In genomic region chr13:65111961-65112360, GRCm38 (mm10) we compare ENCODE assay signal across 8 mouse cellular contexts. TPM values are rescaled to one million over a fixed set of nuclear protein-coding genes. Genes with fewer than 3 reads are reported as not detected.
A peak's percentile ranks its signal among the peaks of the same experiment; 100 is the strongest.
DNase-seq lines count a peak whose midpoint lies in the region; ATAC-seq and TF ChIP-seq lines count a peak whose summit lies in the region.

No protein-coding gene starts in this region.

- no peak for TF ChIP-seq POLR2A in testis, adult 2 months (IDR thresholded peaks at IDR 0.05; ENCODE audit: control insufficient read depth, low read depth, low read length)

- ATAC-seq in erythroid progenitor cell, adult 5-6 weeks (replicated peaks; ENCODE audit: low FRiP score, poor library complexity, severe bottlenecking) = peak; percentile 70
- ATAC-seq in hindbrain, embryonic 14.5 days (ENCODE audit: low FRiP score) = no peak
- ATAC-seq in midbrain, postnatal 0 days (ENCODE audit: low FRiP score) = no peak

- H3K27ac ChIP-seq in testis, adult 2 months (ENCODE audit: control insufficient read depth, insufficient read depth, low read depth, low read length) = peak overlapping the region; percentile 70; the same call in 1 of the 2 replicates
- H3K27ac ChIP-seq in hindbrain, embryonic 14.5 days = peak overlapping the region; percentile 82
- peak overlapping the region; percentile 64 for H3K27ac ChIP-seq in midbrain, postnatal 0 days (ENCODE audit: low read depth, low read length)

- no peaks in the 10 kb centered on the region for H3K27me3 ChIP-seq in testis, adult 2 months (ENCODE audit: control insufficient read depth, insufficient read depth, low read length)
- no peaks in the 10 kb centered on the region for H3K27me3 ChIP-seq in hindbrain, embryonic 14.5 days (ENCODE audit: control insufficient read depth, insufficient read depth, low read length)
- no peaks in the 10 kb centered on the region for H3K27me3 ChIP-seq in midbrain, postnatal 0 days (ENCODE audit: insufficient read depth, low read length)

- H3K4me2 ChIP-seq in hindbrain, embryonic 14.5 days (replicated peaks) = peak overlapping the region; percentile 94
- H3K4me2 ChIP-seq in midbrain, postnatal 0 days (ENCODE audit: low read depth, low read length, poor library complexity, severe bottlenecking) = peak overlapping the region; percentile 86

- H3K4me1 ChIP-seq in testis, adult 2 months (ENCODE audit: control insufficient read depth, insufficient read depth, low read length) = peaks cover 2% of the 10 kb centered on the region; the same call in 1 of the 2 replicates
- H3K4me1 ChIP-seq in hindbrain, embryonic 14.5 days (replicated peaks; ENCODE audit: control insufficient read depth, insufficient read depth, low read length) = peaks cover 19% of the 10 kb centered on the region
- H3K4me1 ChIP-seq in midbrain, postnatal 0 days (ENCODE audit: insufficient read depth, low read length) = peaks cover 3% of the 10 kb centered on the region; the same call in 1 of the 2 replicates

- no peaks in the 10 kb centered on the region for H3K36me3 ChIP-seq in testis, adult 2 months (ENCODE audit: control insufficient read depth, insufficient read depth, low read length)
- H3K36me3 ChIP-seq in hindbrain, embryonic 14.5 days (replicated peaks; ENCODE audit: control insufficient read depth, insufficient read depth) = no peaks in the 10 kb centered on the region
- no peaks in the 10 kb centered on the region for H3K36me3 ChIP-seq in midbrain, postnatal 0 days (ENCODE audit: insufficient read depth, low read length)

- no peak for DNase-seq in testis, postnatal 14 days (ENCODE audit: low spot score)
- DNase-seq in hindbrain, embryonic 14.5 days (ENCODE audit: low spot score) = no peak
- DNase-seq in liver = peak; percentile 46
- peak; percentile 0 for DNase-seq in midbrain, postnatal 0 days (ENCODE audit: low spot score)
- no peak for DNase-seq in ovary, postnatal 36 days (ENCODE audit: low spot score)
- DNase-seq in gastrocnemius, adult 8-10 months (ENCODE audit: low spot score in 2 of 2) = no peak

- peaks cover 6% of the 10 kb centered on the region; the same call in 1 of the 2 replicates for H3K9me3 ChIP-seq in hindbrain, embryonic 14.5 days (ENCODE audit: control insufficient read depth, low read length)
- no peaks in the 10 kb centered on the region for H3K9me3 ChIP-seq in midbrain, postnatal 0 days (ENCODE audit: low read length)

- 3% methylated on average over 5 of the region's 5 CpGs for WGBS in hindbrain, embryonic 14.5 days
- 1% methylated on average over 5 of the region's 5 CpGs for WGBS in midbrain, postnatal 0 days

- H3K4me3 ChIP-seq in testis, adult 2 months (ENCODE audit: control insufficient read depth, low read depth, low read length) = peak overlapping the region; percentile 93
- H3K4me3 ChIP-seq in hindbrain, embryonic 14.5 days (replicated peaks; ENCODE audit: low read length) = peak overlapping the region; percentile 88
- peak overlapping the region; percentile 73 for H3K4me3 ChIP-seq in midbrain, postnatal 0 days (ENCODE audit: low read depth, low read length)

- H3K9ac ChIP-seq in hindbrain, embryonic 14.5 days = peak overlapping the region; percentile 91
- peak overlapping the region; percentile 81 for H3K9ac ChIP-seq in midbrain, postnatal 0 days (replicated peaks; ENCODE audit: low read length, poor library complexity, severe bottlenecking)

- TF ChIP-seq CTCF in testis, adult 2 months (IDR thresholded peaks at IDR 0.05; ENCODE audit: control insufficient read depth, insufficient read depth, insufficient replicate concordance, low read depth, low read length) = no peak
- no peak for TF ChIP-seq CTCF in midbrain, postnatal 0 days (IDR thresholded peaks at IDR 0.05)

RNA-seq across cellular contexts. Expression of gene Mfsd14b, which starts 0.8 kb away (rescaled TPM):
- polyA plus RNA-seq in testis, adult 2 months (2012; rRNA removed) = 2.9 and 3.7 TPM in 2 replicates
- 41.4 and 42.3 TPM in 2 replicates for total RNA-seq in erythroid progenitor cell, adult 5-6 weeks (2015; ENCODE audit: low replicate concordance)
- total RNA-seq in erythroid progenitor cell, adult 5-6 weeks (2017; ENCODE audit: low replicate concordance) = 44.0 and 54.0 TPM in 2 replicates
- polyA plus RNA-seq in hindbrain, embryonic 14.5 days (2014; fragmentation: Nextera tagmentation; extraction: Ambion mirVana) = 33.9 and 43.4 TPM in 2 replicates
- 36.4 and 42.2 TPM in 2 replicates for total RNA-seq in midbrain, postnatal 0 days (2014; rRNA removed)
- 18.2 and 18.6 TPM in 2 replicates for polyA plus RNA-seq in midbrain, postnatal 0 days (2015; fragmentation: Nextera tagmentation; extraction: Ambion mirVana)
- total RNA-seq in gastrocnemius, adult 8-10 months (2022) = 1 to 10 TPM; 6.2 to 7.8 (median 6.6) TPM

RNA-seq across cellular contexts. Expression of gene Olfr465-ps1, which starts 25.9 kb away (rescaled TPM):
- not detected in 2 replicates for polyA plus RNA-seq in testis, adult 2 months (2012; rRNA removed)
- not detected in 2 replicates for total RNA-seq in erythroid progenitor cell, adult 5-6 weeks (2015; ENCODE audit: low replicate concordance)
- not detected in 2 replicates for total RNA-seq in erythroid progenitor cell, adult 5-6 weeks (2017; ENCODE audit: low replicate concordance)
- not detected in 2 replicates for polyA plus RNA-seq in hindbrain, embryonic 14.5 days (2014; fragmentation: Nextera tagmentation; extraction: Ambion mirVana)
- not detected in 2 replicates for total RNA-seq in midbrain, postnatal 0 days (2014; rRNA removed)
- polyA plus RNA-seq in midbrain, postnatal 0 days (2015; fragmentation: Nextera tagmentation; extraction: Ambion mirVana) = not detected in 2 replicates
- total RNA-seq in gastrocnemius, adult 8-10 months (2022) = not detected

RNA-seq across cellular contexts. Expression of gene Olfr466, which starts 38.1 kb away (rescaled TPM):
- polyA plus RNA-seq in testis, adult 2 months (2012; rRNA removed) = not detected in 2 replicates
- not detected in 2 replicates for total RNA-seq in erythroid progenitor cell, adult 5-6 weeks (2015; ENCODE audit: low replicate concordance)
- total RNA-seq in erythroid progenitor cell, adult 5-6 weeks (2017; ENCODE audit: low replicate concordance) = not detected in 2 replicates
- polyA plus RNA-seq in hindbrain, embryonic 14.5 days (2014; fragmentation: Nextera tagmentation; extraction: Ambion mirVana) = not detected in 2 replicates
- not detected in 2 replicates for total RNA-seq in midbrain, postnatal 0 days (2014; rRNA removed)
- polyA plus RNA-seq in midbrain, postnatal 0 days (2015; fragmentation: Nextera tagmentation; extraction: Ambion mirVana) = not detected in 2 replicates
- not detected for total RNA-seq in gastrocnemius, adult 8-10 months (2022)

RNA-seq across cellular contexts. Expression of gene Prss47, which starts 59.4 kb away (rescaled TPM):
- 35.5 and 39.7 TPM in 2 replicates for polyA plus RNA-seq in testis, adult 2 months (2012; rRNA removed)
- total RNA-seq in erythroid progenitor cell, adult 5-6 weeks (2015; ENCODE audit: low replicate concordance) = not detected in 2 replicates
- total RNA-seq in erythroid progenitor cell, adult 5-6 weeks (2017; ENCODE audit: low replicate concordance) = not detected in 2 replicates
- polyA plus RNA-seq in hindbrain, embryonic 14.5 days (2014; fragmentation: Nextera tagmentation; extraction: Ambion mirVana) = not detected in 2 replicates
- total RNA-seq in midbrain, postnatal 0 days (2014; rRNA removed) = not detected in 2 replicates
- polyA plus RNA-seq in midbrain, postnatal 0 days (2015; fragmentation: Nextera tagmentation; extraction: Ambion mirVana) = not detected in 2 replicates
- not detected for total RNA-seq in gastrocnemius, adult 8-10 months (2022)

Comparison
In these comparisons a context has a peak if more than half of its experiments do, and no peak if none do; other contexts are left out.
1. DNase-seq: peak in liver (single experiment) and midbrain, postnatal 0 days (single experiment); none in testis, postnatal 14 days (single experiment), hindbrain, embryonic 14.5 days (single experiment), ovary, postnatal 36 days (single experiment) and gastrocnemius, adult 8-10 months (0 of 2).
2. Peak in every context shown above with its lines, with median percentiles within 50 percentile points of each other: H3K27ac ChIP-seq and H3K4me3 ChIP-seq.